Mouse (Mus musculus): ENCODE results near the gene Mapk12.

DNA sequence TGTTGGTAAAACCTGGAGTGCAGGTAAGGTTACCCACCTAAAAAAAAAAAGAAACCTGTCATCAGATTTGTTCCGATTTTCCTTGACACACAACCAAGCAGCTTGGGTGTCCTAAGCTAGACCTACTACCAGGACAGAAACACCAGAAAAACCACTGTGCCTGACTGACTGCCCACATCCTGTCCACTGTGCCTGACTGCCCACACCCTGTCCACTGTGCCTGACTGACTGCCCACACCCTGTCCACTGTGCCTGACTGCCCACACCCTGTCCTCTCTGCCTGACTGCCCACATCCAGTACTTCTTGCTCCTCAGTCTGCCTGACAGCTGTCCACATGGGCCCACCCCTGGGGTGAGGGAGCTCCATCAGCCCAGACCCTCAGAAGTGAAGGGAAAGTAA is 33.5 kb downstream of the Mapk12 start:
- TF ChIP-seq EP300 (IDR thresholded peaks at IDR 0.05) (no peak), CTCF (IDR thresholded peaks at IDR 0.05) (no peak)
